Mouse (Mus musculus) bone marrow, adult 2 months (tissue): Measurements from ENCODE around the gene Tspan9.

ENCODE experiments used
- CTCF ChIP-seq: fragments of 200-500 bp; IDR thresholded peaks from 2 replicates; pipeline ENCODE4 v1.5.1; 2011; ENCODE audit warnings: low read length, control low read depth; ENCODE audit not compliant: control insufficient read depth, insufficient read depth
- POLR2A ChIP-seq: fragments of 200-500 bp; IDR thresholded peaks from 2 replicates; pipeline ENCODE4 v1.6.1; 2011; ENCODE audit warnings: low read depth, mild to moderate bottlenecking, control low read depth, low read length, borderline replicate concordance; ENCODE audit not compliant: control insufficient read depth

- TF ChIP-seq POLR2A (no peak), CTCF (no peak)
Measured at GRCm38 (mm10) chr6:128078508-128078907, 64.9 kb downstream of the Tspan9 start.
